Mouse (Mus musculus): ENCODE measurements around the gene Foxj3. TPM values are rescaled to one million over a fixed set of nuclear protein-coding genes. Genes with fewer than 3 reads are reported as not detected.

Foxj3 gene
- polyA plus RNA-seq, 1 experiment from 2014 or later, result 7.4 TPM

GRCm38 (mm10) chr4:119550864-119551263, 14.1 kb downstream of the Foxj3 start:
- H3K9ac ChIP-seq (ENCODE audit: low read length), result no peak overlapping the region
- no peaks in the 10 kb centered on the region for H3K4me1 ChIP-seq (replicated peaks; ENCODE audit: control insufficient read depth, insufficient read depth)
- no peaks in the 10 kb centered on the region for H3K36me3 ChIP-seq (ENCODE audit: control insufficient read depth, insufficient read depth, low read length)
- no peak overlapping the region for H3K27ac ChIP-seq (replicated peaks)
- ATAC-seq (ENCODE audit: low FRiP score, low TSS enrichment) (peak; percentile 64; the same call in 1 of the 2 replicates), DNase-seq (ENCODE audit: low spot score) (no peak)
- no peaks in the 10 kb centered on the region for H3K27me3 ChIP-seq (ENCODE audit: control insufficient read depth, insufficient read depth, low read length)
- no peak overlapping the region for H3K4me2 ChIP-seq (replicated peaks; ENCODE audit: low read depth)
- no peaks in the 10 kb centered on the region for H3K9me3 ChIP-seq (ENCODE audit: control insufficient read depth, low read length)
- 39% methylated on average over 1 of the region's 1 CpGs for WGBS
- TF ChIP-seq EP300 (optimal IDR thresholded peaks at IDR 0.05) (no peak), CTCF (IDR thresholded peaks at IDR 0.05; ENCODE audit: low read depth) (no peak)
- no peak overlapping the region for H3K4me3 ChIP-seq (ENCODE audit: low read depth, low read length)

GRCm38 (mm10) chr4:119555466-119555865, 18.7 kb downstream of the Foxj3 start:
- H3K27me3 ChIP-seq (ENCODE audit: control insufficient read depth, insufficient read depth, low read length), result no peaks in the 10 kb centered on the region
- H3K27ac ChIP-seq (replicated peaks), result no peak overlapping the region
- H3K4me1 ChIP-seq (replicated peaks; ENCODE audit: control insufficient read depth, insufficient read depth), result no peaks in the 10 kb centered on the region
- H3K4me2 ChIP-seq (replicated peaks; ENCODE audit: low read depth), result no peak overlapping the region
- 61% methylated on average over 2 of the region's 2 CpGs for WGBS
- no peak overlapping the region for H3K9ac ChIP-seq (ENCODE audit: low read length)
- no peaks in the 10 kb centered on the region for H3K36me3 ChIP-seq (ENCODE audit: control insufficient read depth, insufficient read depth, low read length)
- no peak for DNase-seq (ENCODE audit: low spot score)
- H3K9me3 ChIP-seq (ENCODE audit: control insufficient read depth, low read length), result no peaks in the 10 kb centered on the region
- ATAC-seq (ENCODE audit: low FRiP score, low TSS enrichment), result no peak
- no peak overlapping the region for H3K4me3 ChIP-seq (ENCODE audit: low read depth, low read length)
- TF ChIP-seq EP300 (optimal IDR thresholded peaks at IDR 0.05) (no peak), CTCF (IDR thresholded peaks at IDR 0.05; ENCODE audit: low read depth) (no peak)

GRCm38 (mm10) chr4:119563136-119563535, 26.3 kb downstream of the Foxj3 start:
- peaks cover 3% of the 10 kb centered on the region for H3K9me3 ChIP-seq (ENCODE audit: control insufficient read depth, low read length)
- H3K4me1 ChIP-seq (replicated peaks; ENCODE audit: control insufficient read depth, insufficient read depth), result no peaks in the 10 kb centered on the region
- TF ChIP-seq EP300 (optimal IDR thresholded peaks at IDR 0.05), result no peak
- H3K4me2 ChIP-seq (replicated peaks; ENCODE audit: low read depth), result no peak overlapping the region
- H3K4me3 ChIP-seq (ENCODE audit: low read depth, low read length), result no peak overlapping the region
- no peak overlapping the region for H3K27ac ChIP-seq (replicated peaks)
- ATAC-seq (ENCODE audit: low FRiP score, low TSS enrichment) (no peak), DNase-seq (ENCODE audit: low spot score) (no peak)
- 0 out of 2 replicates have a peak, but pooled peaks cover 3% of the 10 kb centered on the region for H3K36me3 ChIP-seq (ENCODE audit: control insufficient read depth, insufficient read depth, low read length)
- H3K9ac ChIP-seq (ENCODE audit: low read length), result no peak overlapping the region
- H3K27me3 ChIP-seq (ENCODE audit: control insufficient read depth, insufficient read depth, low read length), result no peaks in the 10 kb centered on the region

- H3K4me2 ChIP-seq (replicated peaks; ENCODE audit: low read depth), result no peak overlapping the region
- no peak overlapping the region for H3K4me3 ChIP-seq (ENCODE audit: low read depth, low read length)
- no peak for ATAC-seq (ENCODE audit: low FRiP score, low TSS enrichment)
Measured at GRCm38 (mm10) chr4:119566322-119566835, 29.6 kb downstream of the Foxj3 start.

GRCm38 (mm10) chr4:119572682-119573081, 35.9 kb downstream of the Foxj3 start:
- WGBS, result 79% methylated on average over 3 of the region's 3 CpGs
- Histone ChIP-seq H3K9ac (ENCODE audit: low read length) (no peak overlapping the region), H3K36me3 (ENCODE audit: control insufficient read depth, insufficient read depth, low read length) (no peaks in the 10 kb centered on the region), H3K9me3 (ENCODE audit: control insufficient read depth, low read length) (no peaks in the 10 kb centered on the region), H3K4me2 (replicated peaks; ENCODE audit: low read depth) (no peak overlapping the region), H3K27ac (replicated peaks) (no peak overlapping the region), H3K4me1 (replicated peaks; ENCODE audit: control insufficient read depth, insufficient read depth) (no peaks in the 10 kb centered on the region), H3K27me3 (ENCODE audit: control insufficient read depth, insufficient read depth, low read length) (no peaks in the 10 kb centered on the region), H3K4me3 (ENCODE audit: low read depth, low read length) (no peak overlapping the region)
- DNase-seq (ENCODE audit: low spot score), result no peak
- no peak for ATAC-seq (ENCODE audit: low FRiP score, low TSS enrichment)
- no peak for TF ChIP-seq CTCF (IDR thresholded peaks at IDR 0.05; ENCODE audit: low read depth)
- no peak for TF ChIP-seq EP300 (optimal IDR thresholded peaks at IDR 0.05)

More at GRCm38 (mm10) chr4:119566322-119566835, 29.6 kb downstream of the Foxj3 start:
- WGBS, result 63% methylated on average over 4 of the region's 4 CpGs
- Histone ChIP-seq H3K4me1 (replicated peaks; ENCODE audit: control insufficient read depth, insufficient read depth) (no peaks in the 10 kb centered on the region), H3K36me3 (ENCODE audit: control insufficient read depth, insufficient read depth, low read length) (0 out of 2 replicates have a peak, but pooled peaks cover 3% of the 10 kb centered on the region), H3K9me3 (ENCODE audit: control insufficient read depth, low read length) (peaks cover 3% of the 10 kb centered on the region), H3K27me3 (ENCODE audit: control insufficient read depth, insufficient read depth, low read length) (no peaks in the 10 kb centered on the region), H3K9ac (ENCODE audit: low read length) (no peak overlapping the region), H3K27ac (replicated peaks) (no peak overlapping the region)
- DNase-seq (ENCODE audit: low spot score), result no peak
- TF ChIP-seq EP300 (optimal IDR thresholded peaks at IDR 0.05) (no peak), CTCF (IDR thresholded peaks at IDR 0.05; ENCODE audit: low read depth) (no peak)

GRCm38 (mm10) chr4:119574504-119574903, 37.7 kb downstream of the Foxj3 start:
- Histone ChIP-seq H3K27ac (replicated peaks) (no peak overlapping the region), H3K4me3 (ENCODE audit: low read depth, low read length) (no peak overlapping the region), H3K36me3 (ENCODE audit: control insufficient read depth, insufficient read depth, low read length) (no peaks in the 10 kb centered on the region), H3K4me1 (replicated peaks; ENCODE audit: control insufficient read depth, insufficient read depth) (no peaks in the 10 kb centered on the region), H3K9me3 (ENCODE audit: control insufficient read depth, low read length) (no peaks in the 10 kb centered on the region), H3K9ac (ENCODE audit: low read length) (no peak overlapping the region), H3K27me3 (ENCODE audit: control insufficient read depth, insufficient read depth, low read length) (no peaks in the 10 kb centered on the region), H3K4me2 (replicated peaks; ENCODE audit: low read depth) (no peak overlapping the region)
- DNase-seq (ENCODE audit: low spot score), result no peak
- 60% methylated on average over 2 of the region's 2 CpGs for WGBS
- no peak for ATAC-seq (ENCODE audit: low FRiP score, low TSS enrichment)
- TF ChIP-seq CTCF (IDR thresholded peaks at IDR 0.05; ENCODE audit: low read depth), result no peak
- no peak for TF ChIP-seq EP300 (optimal IDR thresholded peaks at IDR 0.05)

Data from stomach, postnatal 0 days (tissue).